Mouse (Mus musculus): Measurements from ENCODE around the gene Nr1h3.
A peak's percentile ranks its signal among the peaks of the same experiment; 100 is the strongest.

The Nr1h3 gene

GRCm38 (mm10) chr2:91187431-91187830 is 15.2 kb downstream of the Nr1h3 start:
- DNase-seq (ENCODE audit: inconsistent age in 2 of 2, low spot score in 1 of 2), result no peak

DNA sequence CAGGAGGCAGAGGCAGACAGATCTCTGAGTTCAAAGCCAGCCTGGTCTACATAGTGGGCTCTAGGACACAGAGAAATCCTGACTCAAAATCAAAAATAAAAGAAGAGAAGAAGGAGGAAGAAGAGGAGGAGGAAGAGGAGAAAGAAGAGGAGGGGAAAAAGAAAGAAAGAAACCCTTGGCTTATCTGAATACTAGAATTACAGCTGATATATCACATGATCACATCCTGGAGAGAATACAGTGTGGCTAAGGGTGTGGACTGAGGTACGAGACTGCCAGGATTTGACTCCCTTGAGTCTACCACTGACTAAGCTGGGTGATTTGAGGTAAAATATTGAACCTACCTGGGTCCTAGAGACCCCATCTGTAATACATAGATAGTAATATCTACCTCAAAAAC is 16.4 kb downstream of the Nr1h3 start:
- no peak for DNase-seq (ENCODE audit: inconsistent age in 2 of 2, low spot score in 1 of 2)

DNA sequence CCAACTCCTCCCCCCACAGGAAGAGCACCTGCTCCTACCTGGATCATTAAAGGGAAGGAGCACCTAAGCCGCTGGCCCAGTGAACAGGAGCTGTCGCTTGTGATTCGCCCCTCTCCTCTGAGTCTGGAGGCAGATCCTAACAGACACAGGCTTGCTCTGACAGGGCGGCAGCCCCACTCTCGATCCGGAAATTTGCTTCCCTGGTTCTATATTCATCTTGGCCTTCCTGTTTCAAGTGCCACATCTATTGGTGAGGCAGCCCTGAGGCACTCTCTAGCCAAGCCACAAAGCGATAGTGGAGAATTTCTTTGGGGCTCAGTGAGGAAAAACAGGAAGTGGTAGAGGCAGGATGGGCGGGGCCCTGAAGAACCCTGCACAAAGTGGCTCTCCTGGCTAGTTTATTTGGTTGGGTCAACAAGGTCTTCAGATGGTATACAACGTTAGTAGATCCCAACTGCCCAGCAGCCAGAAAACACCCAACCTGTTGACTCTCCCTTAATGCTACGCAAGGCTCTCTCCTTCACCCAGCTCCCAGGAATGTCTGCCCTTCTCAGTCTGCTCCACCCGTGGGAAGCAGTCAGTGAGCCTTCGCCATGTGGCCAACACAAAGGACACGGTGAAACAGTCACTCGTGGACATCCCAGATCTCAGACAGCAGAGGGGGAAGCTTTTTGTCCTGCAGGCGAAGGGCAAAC is 18.8 kb downstream of the Nr1h3 start, which contains the start of gene Madd:
TSS of gene Madd (minus strand) at position 127 of the 695 bp plus-strand sequence.
- peak; percentile 30 to 55 for DNase-seq (ENCODE audit: inconsistent age in 2 of 2, low spot score in 1 of 2)

- DNase-seq (ENCODE audit: inconsistent age in 2 of 2, low spot score in 1 of 2), result peak; percentile 93 to 97
Observed at GRCm38 (mm10) chr2:91183148-91183513, 19.5 kb downstream of the Nr1h3 start.

DNA sequence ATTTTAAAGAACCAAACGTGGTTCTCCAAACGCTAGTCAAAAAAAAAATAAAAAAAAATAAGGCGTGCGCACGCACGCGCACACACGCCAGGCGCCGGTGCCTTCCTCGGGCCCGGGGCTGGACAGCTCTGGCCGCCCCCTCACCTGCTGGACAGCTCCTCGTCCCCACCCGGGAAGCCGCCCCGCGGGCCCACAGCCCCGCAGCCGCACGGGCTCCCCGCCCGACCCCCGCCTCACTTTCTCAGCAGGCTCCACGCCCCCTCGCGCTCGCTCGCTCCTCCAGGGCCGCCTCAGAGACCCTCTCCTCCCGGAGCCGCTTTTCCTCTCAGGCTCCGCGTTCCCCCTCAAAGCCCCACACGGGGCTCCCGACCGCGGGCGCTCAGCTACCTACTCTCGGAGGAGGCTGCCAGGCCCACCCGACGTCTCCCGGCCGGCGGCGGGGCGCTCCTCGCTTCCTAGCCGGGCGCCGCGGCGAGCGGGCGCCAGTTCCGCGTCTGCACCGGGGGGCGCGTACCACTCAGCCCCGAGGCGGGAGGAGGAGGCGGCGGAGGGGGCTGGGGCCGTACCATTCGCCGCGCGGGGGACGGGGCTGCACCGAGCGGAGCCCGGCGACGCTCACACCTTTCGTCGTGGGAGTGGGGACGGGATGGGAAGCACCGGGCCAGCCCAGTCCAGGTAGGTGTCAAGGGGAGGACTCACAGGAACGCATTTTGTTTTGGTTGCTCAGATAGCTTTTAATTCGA is 20.1 kb downstream of the Nr1h3 start:
- DNase-seq (ENCODE audit: inconsistent age in 2 of 2, low spot score in 1 of 2), result peak in 1 of 2 experiments; percentile 82

DNA sequence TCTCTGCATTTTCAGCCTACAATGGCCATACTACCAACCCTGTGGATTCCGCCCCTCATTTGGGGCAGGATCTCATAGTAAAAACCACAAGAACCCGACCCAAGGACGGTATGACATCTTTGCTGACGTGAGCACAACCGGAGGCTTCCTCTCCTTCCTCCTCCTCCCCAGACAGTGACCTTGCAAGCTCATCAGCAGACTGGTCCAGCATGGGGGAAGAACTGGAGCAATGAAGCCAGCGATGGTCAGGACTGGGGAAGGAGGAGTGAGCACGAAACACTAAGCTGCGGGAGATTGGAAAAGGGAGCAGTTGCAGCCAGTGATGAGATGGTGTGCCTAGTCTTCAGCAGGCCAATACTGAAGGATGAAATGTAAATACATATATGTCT is 20.6 kb downstream of the Nr1h3 start:
- DNase-seq (ENCODE audit: inconsistent age in 2 of 2, low spot score in 1 of 2), result peak; percentile 52 to 69

DNA sequence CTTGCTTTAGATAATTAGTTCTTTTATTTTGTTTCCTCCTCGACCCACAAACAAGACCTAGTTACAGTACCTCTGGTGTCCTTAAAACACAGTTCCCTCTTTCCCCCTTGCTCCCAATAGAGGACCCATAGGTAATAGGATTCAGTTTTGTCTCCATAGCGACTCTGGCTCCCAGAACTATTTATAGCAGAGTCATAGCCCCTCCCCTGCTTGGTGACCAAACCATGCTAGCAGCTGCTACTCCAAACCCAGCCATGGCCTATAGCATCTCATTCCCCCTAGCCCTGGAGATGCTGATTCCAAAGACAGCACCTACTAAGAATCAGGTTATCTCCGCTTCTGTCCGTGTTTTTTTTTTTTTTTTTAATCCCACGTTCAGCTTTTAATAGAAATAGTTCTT is 21.9 kb downstream of the Nr1h3 start:
- no peak for DNase-seq (ENCODE audit: inconsistent age in 2 of 2, low spot score in 1 of 2)

- no peak for DNase-seq (ENCODE audit: inconsistent age in 2 of 2, low spot score in 1 of 2)
Observed at GRCm38 (mm10) chr2:91179825-91180224, 22.8 kb downstream of the Nr1h3 start.

- DNase-seq (ENCODE audit: inconsistent age in 2 of 2, low spot score in 1 of 2), result no peak
Observed at GRCm38 (mm10) chr2:91176234-91176633, 26.4 kb downstream of the Nr1h3 start.

- DNase-seq (ENCODE audit: inconsistent age in 2 of 2, low spot score in 1 of 2), result no peak
Observed at GRCm38 (mm10) chr2:91175490-91175889, 27.1 kb downstream of the Nr1h3 start.

DNA sequence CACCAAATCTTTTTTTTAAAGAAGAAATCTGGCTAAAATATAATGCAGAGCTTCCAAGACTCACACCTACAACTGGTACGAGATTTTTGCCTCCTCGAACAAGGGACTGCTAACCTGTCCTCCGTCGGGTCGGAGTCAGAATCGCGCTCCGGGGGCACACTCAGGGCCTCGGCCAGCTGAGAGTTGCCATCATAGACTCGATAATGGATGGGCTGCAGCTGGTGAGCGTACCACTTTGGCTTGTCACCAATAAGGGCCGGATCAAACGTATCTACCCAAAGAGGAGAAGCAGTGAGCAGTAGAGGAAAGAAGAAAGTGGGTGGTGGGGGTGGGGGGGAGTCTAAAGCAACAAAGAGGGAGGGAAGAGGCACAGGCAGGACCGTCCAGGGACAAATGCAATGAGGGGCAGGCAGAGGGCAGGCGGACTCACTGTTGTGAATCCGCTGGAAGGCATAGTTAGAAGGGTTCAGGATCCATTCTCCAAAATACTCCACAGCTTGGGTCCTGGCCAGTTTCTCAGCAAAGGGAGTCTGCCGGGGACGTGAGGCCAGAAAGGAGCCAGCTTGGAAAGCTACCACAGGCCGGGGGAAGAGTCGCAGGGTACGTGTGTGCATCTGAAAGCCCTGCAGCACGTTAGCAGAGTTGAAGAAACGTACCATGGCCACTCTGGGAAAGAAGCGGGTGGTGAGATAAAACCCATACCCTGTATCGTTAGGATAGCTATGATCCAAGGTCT is 32.9 kb downstream of the Nr1h3 start:
- DNase-seq (ENCODE audit: inconsistent age in 2 of 2, low spot score in 1 of 2), result no peak

GRCm38 (mm10) chr2:91167629-91168028 is 35.0 kb downstream of the Nr1h3 start:
- DNase-seq (ENCODE audit: inconsistent age in 2 of 2, low spot score in 1 of 2), result no peak

- DNase-seq (ENCODE audit: inconsistent age in 2 of 2, low spot score in 1 of 2), result no peak
Observed at GRCm38 (mm10) chr2:91164991-91165390, 37.6 kb downstream of the Nr1h3 start.

GRCm38 (mm10) chr2:91163532-91163931 is 39.1 kb downstream of the Nr1h3 start:
- DNase-seq (ENCODE audit: inconsistent age in 2 of 2, low spot score in 1 of 2), result no peak

- no peak for DNase-seq (ENCODE audit: inconsistent age in 2 of 2, low spot score in 1 of 2)
Observed at GRCm38 (mm10) chr2:91162952-91163351, 39.7 kb downstream of the Nr1h3 start.

DNA sequence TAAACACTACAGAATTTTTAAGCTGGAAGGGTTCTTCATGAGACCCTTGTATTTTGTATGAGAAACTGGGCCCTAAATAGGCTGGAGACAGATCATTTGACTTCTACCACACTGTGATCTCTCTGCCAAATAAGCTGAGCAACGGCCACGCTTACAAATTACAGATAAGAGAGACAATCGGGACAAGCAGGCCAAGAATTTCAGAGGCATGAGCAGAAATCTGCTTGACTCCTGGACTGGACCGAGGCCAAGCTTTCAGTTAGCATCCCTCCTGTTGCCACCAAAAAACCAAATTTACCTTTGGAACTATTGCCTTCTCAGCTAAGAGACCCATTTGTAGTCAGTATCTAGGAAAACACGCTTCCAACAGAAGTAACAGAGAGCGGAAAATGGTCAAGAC is 42.0 kb downstream of the Nr1h3 start:
- no peak for DNase-seq (ENCODE audit: inconsistent age in 2 of 2, low spot score in 1 of 2)

- DNase-seq (ENCODE audit: inconsistent age in 2 of 2, low spot score in 1 of 2), result no peak
Observed at GRCm38 (mm10) chr2:91157002-91157752, 45.5 kb downstream of the Nr1h3 start.

DNA sequence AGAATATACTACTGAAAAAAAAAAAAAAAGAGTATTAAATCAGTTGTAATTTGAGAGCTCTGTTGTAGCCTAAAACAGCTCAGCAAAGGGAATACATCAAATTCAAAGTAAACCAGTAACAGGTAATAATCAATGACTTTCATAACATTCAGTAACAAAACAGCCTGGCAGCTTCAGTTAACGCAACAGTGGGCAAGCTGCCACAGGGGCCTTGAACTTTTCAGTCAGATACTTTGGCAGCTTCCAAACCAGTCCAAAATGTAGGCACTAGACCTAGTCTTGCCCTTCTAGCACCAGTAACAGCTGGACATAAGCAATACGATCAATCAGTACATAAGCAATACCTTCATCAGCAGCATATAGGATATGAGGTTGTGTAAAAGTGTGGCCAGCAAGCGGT is 48.5 kb downstream of the Nr1h3 start:
- peak; percentile 76 to 89 for DNase-seq (ENCODE audit: inconsistent age in 2 of 2, low spot score in 1 of 2)

DNA sequence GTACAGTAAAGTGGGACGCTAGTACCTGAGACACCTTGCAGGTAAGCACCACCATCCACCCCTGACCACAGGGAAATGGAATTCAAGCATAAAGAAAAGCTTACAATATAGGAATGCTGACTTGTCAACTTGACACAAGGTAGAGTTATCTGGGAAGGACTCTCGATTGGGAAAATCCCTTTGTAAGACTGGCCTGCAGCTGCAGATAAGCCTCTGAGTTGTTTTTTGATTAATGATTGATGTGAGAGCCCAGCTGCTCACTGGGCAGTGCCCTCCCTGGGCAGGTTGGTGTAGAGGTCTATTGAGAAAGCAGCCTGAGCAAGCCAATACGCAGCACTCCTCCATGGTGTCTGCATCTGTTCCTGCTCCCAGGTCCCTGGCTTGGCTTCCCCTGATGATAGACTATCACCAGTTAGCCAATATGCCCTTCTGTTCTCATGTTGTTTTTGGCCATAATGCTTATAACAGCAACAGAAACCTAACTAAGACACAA is 49.7 kb downstream of the Nr1h3 start:
- DNase-seq (ENCODE audit: inconsistent age in 2 of 2, low spot score in 1 of 2), result no peak

GRCm38 (mm10) chr2:91151331-91151730 is 51.3 kb downstream of the Nr1h3 start:
- no peak for DNase-seq (ENCODE audit: inconsistent age in 2 of 2, low spot score in 1 of 2)

DNA sequence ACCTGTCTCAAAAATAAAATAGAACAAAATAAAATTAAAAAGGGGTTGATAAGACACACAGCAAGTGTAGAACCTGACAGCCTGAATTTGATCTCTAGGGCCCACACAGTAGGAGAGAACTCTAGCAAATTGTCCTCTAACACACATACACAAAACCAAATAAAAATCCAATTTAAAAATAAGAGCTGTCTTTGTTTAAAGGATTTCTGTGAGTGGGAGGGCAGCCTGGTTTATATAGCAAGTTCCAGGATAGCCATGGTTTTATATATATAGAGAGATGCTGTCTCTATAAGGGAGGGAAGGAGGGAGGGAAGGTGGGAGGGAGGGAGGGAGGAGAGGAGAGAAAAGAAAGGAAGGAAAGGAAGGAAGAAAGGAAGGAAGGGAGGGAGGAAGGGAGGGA is 54.5 kb downstream of the Nr1h3 start:
- no peak for DNase-seq (ENCODE audit: inconsistent age in 2 of 2, low spot score in 1 of 2)

All from adrenal gland, adult (tissue).